Mouse (Mus musculus) limb, embryonic 14.5 days (tissue): ENCODE data around the gene Bbs5. TPM values are rescaled to one million over a fixed set of nuclear protein-coding genes. Genes with fewer than 3 reads are reported as not detected.

Experiments
- ATAC-seq: fragments of 200-750 bp; cut with Nextera tagmentation; 2 replicates; pipeline ENCODE4 v1.8.0; 2017; ENCODE audit warnings: low read depth, moderate number of reproducible peaks, moderate TSS enrichment; ENCODE audit not compliant: low FRiP score
- DNase-seq: peaks from one replicate; pipeline ENCODE4 v3.0.0-alpha.2; 2015; ENCODE audit warnings: low spot score
- H3K27ac ChIP-seq: fragments of 300-500 bp; sonication (generic); replicated peaks from 2 replicates; pipeline ENCODE4 v1.5.1; 2014; ENCODE audit warnings: low read depth, mild to moderate bottlenecking, low read length, moderate library complexity, mixed read lengths
- H3K27me3 ChIP-seq: fragments of 300-500 bp; sonication (generic); 2 replicates; pipeline ENCODE4 v1.6.1; 2014; ENCODE audit warnings: low read length, mixed read lengths; ENCODE audit not compliant: control insufficient read depth, insufficient read depth
- H3K36me3 ChIP-seq: fragments of 300-500 bp; sonication (generic); 2 replicates; pipeline ENCODE4 v1.6.1; 2014; ENCODE audit warnings: mild to moderate bottlenecking, low read length, moderate library complexity, mixed read lengths; ENCODE audit not compliant: control insufficient read depth, insufficient read depth
- H3K4me1 ChIP-seq: fragments of 300-500 bp; sonication (generic); 2 replicates; pipeline ENCODE4 v1.6.1; 2014; ENCODE audit warnings: antibody characterized with exemption, low read length, mixed read lengths; ENCODE audit not compliant: control insufficient read depth, insufficient read depth
- H3K4me2 ChIP-seq: fragments of 300-500 bp; sonication (generic); replicated peaks from 2 replicates; pipeline ENCODE4 v1.6.1; 2014; ENCODE audit warnings: low read depth, mild to moderate bottlenecking, low read length, moderate library complexity; ENCODE audit not compliant: severe bottlenecking
- H3K4me3 ChIP-seq: fragments of 300-500 bp; sonication (generic); replicated peaks from 2 replicates; pipeline ENCODE4 v1.5.1; 2014; ENCODE audit warnings: low read length
- H3K9ac ChIP-seq: fragments of 300-500 bp; sonication (generic); 2 replicates; pipeline ENCODE4 v1.6.1; 2014; ENCODE audit warnings: mild to moderate bottlenecking, low read depth, low read length, moderate library complexity; ENCODE audit not compliant: severe bottlenecking
- H3K9me3 ChIP-seq: fragments of 300-500 bp; sonication (generic); 2 replicates; pipeline ENCODE4 v1.6.1; 2016; ENCODE audit warnings: low read length; ENCODE audit not compliant: control insufficient read depth
- POLR2A ChIP-seq: fragments of 200-500 bp; IDR thresholded peaks from 2 replicates; pipeline ENCODE4 v1.8.0; 2012; ENCODE audit warnings: inconsistent platforms, mild to moderate bottlenecking, moderate library complexity, borderline replicate concordance; ENCODE audit not compliant: insufficient read depth, insufficient read length; ENCODE audit errors: extremely low read depth
- WGBS: fragments of 180-500 bp; shearing (Covaris S2); extraction: QIAGEN DNeasy Blood & Tissue Kit; methylation state at CpG from one replicate; pipeline ENCODE4 v1.1.7; 2014; 5-methylcytosine and 5-hydroxymethylcytosine counted together
- polyA plus RNA-seq, 2 experiments: library from polyadenylated mRNA; depleted of rRNA in 1 of 2; stranded (reverse) in 1 of 2; unstranded in 1 of 2; fragments of >200 nt; fragmentation: Nextera tagmentation in 1 of 2; extraction: Ambion mirVana in 1 of 2; gene quantifications; 2 replicates each; pipeline versions ENCODE4 v1.2.1 to v1.2.3; 2012 to 2014

Gene Bbs5
- polyA plus RNA-seq, 2 experiments: 15.8 to 18.9 TPM

GRCm38 (mm10) chr2:69613237-69613636, 33.7 kb upstream of the Bbs5 start:
- H3K27me3 ChIP-seq: no peaks in the 10 kb centered on the region
- ATAC-seq: no peak
- no peak for DNase-seq
- TF ChIP-seq POLR2A: no peak
- WGBS: 67% methylated on average over 4 of the region's 4 CpGs
- no peak overlapping the region for H3K27ac ChIP-seq
- H3K9ac ChIP-seq: no peak overlapping the region
- 0 out of 2 replicates have a peak, but pooled peaks cover 6% of the 10 kb centered on the region for H3K4me1 ChIP-seq
- H3K36me3 ChIP-seq: no peaks in the 10 kb centered on the region
- no peaks in the 10 kb centered on the region for H3K9me3 ChIP-seq
- H3K4me2 ChIP-seq: no peak overlapping the region
- no peak overlapping the region for H3K4me3 ChIP-seq

- Histone ChIP-seq H3K4me1 (no peaks in the 10 kb centered on the region), H3K9ac (no peak overlapping the region), H3K36me3 (no peaks in the 10 kb centered on the region), H3K4me3 (no peak overlapping the region), H3K9me3 (no peaks in the 10 kb centered on the region), H3K27me3 (no peaks in the 10 kb centered on the region), H3K4me2 (no peak overlapping the region), H3K27ac (no peak overlapping the region)
- DNase-seq (no peak), ATAC-seq (no peak)
- TF ChIP-seq POLR2A: no peak
Measured at GRCm38 (mm10) chr2:69618336-69618735, 28.6 kb upstream of the Bbs5 start.

- no peak overlapping the region for H3K4me3 ChIP-seq
- no peak for TF ChIP-seq POLR2A
Measured at GRCm38 (mm10) chr2:69619286-69619685, 27.7 kb upstream of the Bbs5 start.

GRCm38 (mm10) chr2:69629215-69629614, 17.8 kb upstream of the Bbs5 start:
- ATAC-seq (no peak), DNase-seq (no peak)
- no peak for TF ChIP-seq POLR2A
- Histone ChIP-seq H3K4me3 (no peak overlapping the region), H3K27me3 (no peaks in the 10 kb centered on the region), H3K27ac (no peak overlapping the region), H3K36me3 (no peaks in the 10 kb centered on the region), H3K4me1 (no peaks in the 10 kb centered on the region), H3K9me3 (peaks cover 3% of the 10 kb centered on the region; the same call in 1 of the 2 replicates), H3K4me2 (no peak overlapping the region), H3K9ac (no peak overlapping the region)
- 59% methylated on average over 17 of the region's 17 CpGs for WGBS

More at GRCm38 (mm10) chr2:69619286-69619685, 27.7 kb upstream of the Bbs5 start:
- Histone ChIP-seq H3K9ac (no peak overlapping the region), H3K27ac (no peak overlapping the region), H3K4me2 (no peak overlapping the region), H3K27me3 (no peaks in the 10 kb centered on the region), H3K36me3 (no peaks in the 10 kb centered on the region), H3K4me1 (no peaks in the 10 kb centered on the region), H3K9me3 (no peaks in the 10 kb centered on the region)
- ATAC-seq (no peak), DNase-seq (no peak)

- 92% methylated on average over 6 of the region's 6 CpGs for WGBS
- H3K36me3 ChIP-seq: no peaks in the 10 kb centered on the region
- H3K9me3 ChIP-seq: peaks cover 3% of the 10 kb centered on the region; the same call in 1 of the 2 replicates
- no peak overlapping the region for H3K9ac ChIP-seq
- ATAC-seq (no peak), DNase-seq (no peak)
- H3K4me1 ChIP-seq: no peaks in the 10 kb centered on the region
- no peaks in the 10 kb centered on the region for H3K27me3 ChIP-seq
- H3K4me2 ChIP-seq: no peak overlapping the region
- no peak for TF ChIP-seq POLR2A
- H3K4me3 ChIP-seq: no peak overlapping the region
- no peak overlapping the region for H3K27ac ChIP-seq
Measured at GRCm38 (mm10) chr2:69629914-69630313, 17.1 kb upstream of the Bbs5 start.

- Histone ChIP-seq H3K36me3 (no peaks in the 10 kb centered on the region), H3K9me3 (peaks cover 3% of the 10 kb centered on the region; the same call in 1 of the 2 replicates), H3K4me2 (no peak overlapping the region), H3K4me3 (no peak overlapping the region), H3K27ac (no peak overlapping the region), H3K4me1 (no peaks in the 10 kb centered on the region), H3K9ac (no peak overlapping the region), H3K27me3 (no peaks in the 10 kb centered on the region)
- no peak for TF ChIP-seq POLR2A
- DNase-seq: peak; percentile 13
- 87% methylated on average over 5 of the region's 5 CpGs for WGBS
- ATAC-seq: no peak
Measured at GRCm38 (mm10) chr2:69630792-69631191, 16.2 kb upstream of the Bbs5 start.
